8 mouse cellular contexts compared by ENCODE assay signal in genomic region chr4:135972911-135973811, GRCm38 (mm10). TPM values are rescaled to one million over a fixed set of nuclear protein-coding genes. Genes with fewer than 3 reads are reported as not detected.
DNase-seq lines count a peak whose midpoint lies in the region; ATAC-seq lines count a peak whose summit lies in the region.

No protein-coding gene starts in this region.

- ATAC-seq in kidney, embryonic 16.5 days (ENCODE audit: low FRiP score, low TSS enrichment) = no peak
- no peak for ATAC-seq in heart, embryonic 16.5 days (replicated peaks; ENCODE audit: extremely low read depth, insufficient read depth, low FRiP score)
- peak; percentile 45 for ATAC-seq in megakaryocyte, adult 5-6 weeks (ENCODE audit: poor library complexity, severe bottlenecking)
- no peak for ATAC-seq in erythroid progenitor cell, adult 5-6 weeks (replicated peaks; ENCODE audit: low FRiP score, poor library complexity, severe bottlenecking)

- no peaks in the 10 kb centered on the region for H3K27me3 ChIP-seq in kidney, embryonic 16.5 days (ENCODE audit: insufficient read depth, low read length)
- H3K27me3 ChIP-seq in heart, embryonic 16.5 days (ENCODE audit: control insufficient read depth, insufficient read depth, low read length) = no peaks in the 10 kb centered on the region

- H3K9me3 ChIP-seq in kidney, embryonic 16.5 days (ENCODE audit: low read length) = no peaks in the 10 kb centered on the region
- no peaks in the 10 kb centered on the region for H3K9me3 ChIP-seq in heart, embryonic 16.5 days (replicated peaks; ENCODE audit: control insufficient read depth, low read length)

- WGBS in kidney, embryonic 16.5 days = 61% methylated on average over 13 of the region's 13 CpGs
- WGBS in heart, embryonic 16.5 days = 49% methylated on average over 13 of the region's 13 CpGs

- peaks cover 49% of the 10 kb centered on the region for H3K36me3 ChIP-seq in kidney, embryonic 16.5 days (ENCODE audit: insufficient read depth, low read length)
- peaks cover 38% of the 10 kb centered on the region for H3K36me3 ChIP-seq in heart, embryonic 16.5 days (ENCODE audit: control insufficient read depth, insufficient read depth)

- H3K9ac ChIP-seq in kidney, embryonic 16.5 days (replicated peaks; ENCODE audit: low read length) = peak overlapping the region; percentile 91
- H3K9ac ChIP-seq in heart, embryonic 16.5 days (ENCODE audit: low read length) = peak overlapping the region; percentile 83; the same call in 1 of the 2 replicates

- H3K4me3 ChIP-seq in kidney, embryonic 16.5 days (ENCODE audit: low read length) = peak overlapping the region; percentile 92
- peak overlapping the region; percentile 73 for H3K4me3 ChIP-seq in heart, embryonic 16.5 days (ENCODE audit: low read length)

- no peak for DNase-seq in kidney, postnatal 10 days
- peak; percentile 79 for DNase-seq in Muller cell, postnatal 12 days (ENCODE audit: inconsistent ontology term)
- DNase-seq in frontal cortex, postnatal 36 days (ENCODE audit: low spot score in 2 of 2) = no peak
- no peak for DNase-seq in right cerebral cortex, postnatal 14 days

- H3K4me1 ChIP-seq in kidney, embryonic 16.5 days (ENCODE audit: insufficient read depth, low read length) = peaks cover 19% of the 10 kb centered on the region
- H3K4me1 ChIP-seq in heart, embryonic 16.5 days (ENCODE audit: control insufficient read depth, insufficient read depth, low read length) = peaks cover 12% of the 10 kb centered on the region

- H3K4me2 ChIP-seq in kidney, embryonic 16.5 days (replicated peaks; ENCODE audit: low read depth, low read length) = peak overlapping the region; percentile 85
- peak overlapping the region; percentile 93 for H3K4me2 ChIP-seq in heart, embryonic 16.5 days (ENCODE audit: low read depth, low read length)

- H3K27ac ChIP-seq in kidney, embryonic 16.5 days (ENCODE audit: low read length) = no peak overlapping the region
- H3K27ac ChIP-seq in heart, embryonic 16.5 days (ENCODE audit: low read length) = peak overlapping the region; percentile 4

RNA-seq across cellular contexts. Expression of gene Lypla2, which starts 0.7 kb away (rescaled TPM):
- polyA plus RNA-seq in kidney, embryonic 16.5 days (2015; fragmentation: Nextera tagmentation; extraction: Ambion mirVana) = 143 and 147 TPM in 2 replicates
- polyA plus RNA-seq in heart, embryonic 16.5 days (2015; fragmentation: Nextera tagmentation; extraction: Ambion mirVana) = 73.2 and 77.3 TPM in 2 replicates
- 49.7 and 51.4 TPM in 2 replicates for total RNA-seq in megakaryocyte, adult 5-6 weeks (2015)
- 21.4 and 25.3 TPM in 2 replicates for total RNA-seq in megakaryocyte, adult 5-6 weeks (2017)
- 16.3 and 18.7 TPM in 2 replicates for total RNA-seq in erythroid progenitor cell, adult 5-6 weeks (2015; ENCODE audit: low replicate concordance)
- total RNA-seq in erythroid progenitor cell, adult 5-6 weeks (2017; ENCODE audit: low replicate concordance) = 6.3 and 12.9 TPM in 2 replicates

RNA-seq across cellular contexts. Expression of gene Gale, which starts 9.6 kb away (rescaled TPM):
- 40.6 and 40.7 TPM in 2 replicates for polyA plus RNA-seq in kidney, embryonic 16.5 days (2015; fragmentation: Nextera tagmentation; extraction: Ambion mirVana)
- 24.4 and 24.5 TPM in 2 replicates for polyA plus RNA-seq in heart, embryonic 16.5 days (2015; fragmentation: Nextera tagmentation; extraction: Ambion mirVana)
- total RNA-seq in megakaryocyte, adult 5-6 weeks (2015) = 6.4 and 7.6 TPM in 2 replicates
- 10.0 and 11.6 TPM in 2 replicates for total RNA-seq in megakaryocyte, adult 5-6 weeks (2017)
- 1.4 and 6.3 TPM in 2 replicates for total RNA-seq in erythroid progenitor cell, adult 5-6 weeks (2015; ENCODE audit: low replicate concordance)
- total RNA-seq in erythroid progenitor cell, adult 5-6 weeks (2017; ENCODE audit: low replicate concordance) = 3.6 and 12.2 TPM in 2 replicates

RNA-seq across cellular contexts. Expression of gene Pithd1, which starts 13.9 kb away (rescaled TPM):
- polyA plus RNA-seq in kidney, embryonic 16.5 days (2015; fragmentation: Nextera tagmentation; extraction: Ambion mirVana) = 46.8 and 48.7 TPM in 2 replicates
- polyA plus RNA-seq in heart, embryonic 16.5 days (2015; fragmentation: Nextera tagmentation; extraction: Ambion mirVana) = 45.1 and 64.5 TPM in 2 replicates
- 14.9 and 18.5 TPM in 2 replicates for total RNA-seq in megakaryocyte, adult 5-6 weeks (2015)
- 20.6 and 26.2 TPM in 2 replicates for total RNA-seq in megakaryocyte, adult 5-6 weeks (2017)
- total RNA-seq in erythroid progenitor cell, adult 5-6 weeks (2015; ENCODE audit: low replicate concordance) = 85.8 and 92.6 TPM in 2 replicates
- total RNA-seq in erythroid progenitor cell, adult 5-6 weeks (2017; ENCODE audit: low replicate concordance) = 78.3 and 100 TPM in 2 replicates

RNA-seq across cellular contexts. Expression of gene Hmgcl, which starts 26.9 kb away (rescaled TPM):
- polyA plus RNA-seq in kidney, embryonic 16.5 days (2015; fragmentation: Nextera tagmentation; extraction: Ambion mirVana) = 86.5 and 93.2 TPM in 2 replicates
- 94.3 and 99.6 TPM in 2 replicates for polyA plus RNA-seq in heart, embryonic 16.5 days (2015; fragmentation: Nextera tagmentation; extraction: Ambion mirVana)
- 60.7 and 76.8 TPM in 2 replicates for total RNA-seq in megakaryocyte, adult 5-6 weeks (2015)
- 54.9 and 60.4 TPM in 2 replicates for total RNA-seq in megakaryocyte, adult 5-6 weeks (2017)
- 24.3 and 25.2 TPM in 2 replicates for total RNA-seq in erythroid progenitor cell, adult 5-6 weeks (2015; ENCODE audit: low replicate concordance)
- total RNA-seq in erythroid progenitor cell, adult 5-6 weeks (2017; ENCODE audit: low replicate concordance) = 19.6 and 30.0 TPM in 2 replicates

RNA-seq across cellular contexts. Expression of gene Eloa, which starts 48.4 kb away (rescaled TPM):
- 45.1 and 45.2 TPM in 2 replicates for polyA plus RNA-seq in kidney, embryonic 16.5 days (2015; fragmentation: Nextera tagmentation; extraction: Ambion mirVana)
- polyA plus RNA-seq in heart, embryonic 16.5 days (2015; fragmentation: Nextera tagmentation; extraction: Ambion mirVana) = 31.7 and 34.6 TPM in 2 replicates
- total RNA-seq in megakaryocyte, adult 5-6 weeks (2015) = 61.0 and 62.7 TPM in 2 replicates
- 63.0 and 68.6 TPM in 2 replicates for total RNA-seq in megakaryocyte, adult 5-6 weeks (2017)
- total RNA-seq in erythroid progenitor cell, adult 5-6 weeks (2015; ENCODE audit: low replicate concordance) = 54.8 and 64.1 TPM in 2 replicates
- total RNA-seq in erythroid progenitor cell, adult 5-6 weeks (2017; ENCODE audit: low replicate concordance) = 60.8 and 64.2 TPM in 2 replicates
